Mouse (Mus musculus): ENCODE results near the gene Olfr1054. TPM values are rescaled to one million over a fixed set of nuclear protein-coding genes. Genes with fewer than 3 reads are reported as not detected.

Olfr1054 gene
- polyA plus RNA-seq (2012; ENCODE audit: low replicate concordance): not detected in 2 replicates

GRCm38 (mm10) chr2:86335333-86335732 is at the start of gene Olfr1054:
Gene Olfr1054 (minus strand): TSS chr2:86335433.

GRCm38 (mm10) chr2:86378293-86378692 is 43.1 kb upstream of the Olfr1054 start, which contains the start of gene Olfr1057:
Gene Olfr1057 (minus strand): TSS chr2:86378393.

GRCm38 (mm10) chr2:86362369-86362768 is 27.1 kb upstream of the Olfr1054 start, which contains the start of gene Olfr1056:
Gene Olfr1056 (minus strand): TSS chr2:86362469.

GRCm38 (mm10) chr2:86350184-86350583 is 15.0 kb upstream of the Olfr1054 start, which contains the start of gene Olfr1055:
Gene Olfr1055 (minus strand): TSS chr2:86350284.

GRCm38 (mm10) chr2:86315184-86315583 is 20.0 kb downstream of the Olfr1054 start, which contains the start of gene Olfr1053:
Gene Olfr1053 (minus strand): TSS chr2:86315284.

GRCm38 (mm10) chr2:86292155-86292554 is 43.1 kb downstream of the Olfr1054 start, which contains the start of gene Olfr1052:
Gene Olfr1052 (plus strand): TSS chr2:86292455.

Other genes with a start within 250 kb of the Olfr1054 start
- gene Olfr1037, start 248.0 kb downstream of the Olfr1054 start, polyA plus RNA-seq (2012; ENCODE audit: low replicate concordance): not detected in 2 replicates
- gene Olfr1039, start 199.5 kb downstream of the Olfr1054 start, polyA plus RNA-seq (2012; ENCODE audit: low replicate concordance): not detected in 2 replicates
- not detected in 2 replicates for gene Olfr1040, start 188.7 kb downstream of the Olfr1054 start, polyA plus RNA-seq (2012; ENCODE audit: low replicate concordance)
- not detected in 2 replicates for gene Olfr1042, start 173.6 kb downstream of the Olfr1054 start, polyA plus RNA-seq (2012; ENCODE audit: low replicate concordance)
- gene Olfr1043, start 167.9 kb downstream of the Olfr1054 start, polyA plus RNA-seq (2012; ENCODE audit: low replicate concordance): not detected in 2 replicates
- 0.09 TPM in 1 of 2 replicates, not detected in the other for gene Olfr1044, start 157.6 kb downstream of the Olfr1054 start, polyA plus RNA-seq (2012; ENCODE audit: low replicate concordance)
- gene Olfr52, start 149.8 kb downstream of the Olfr1054 start, polyA plus RNA-seq (2012; ENCODE audit: low replicate concordance): not detected in 2 replicates
- gene Olfr1045, start 132.4 kb downstream of the Olfr1054 start, polyA plus RNA-seq (2012; ENCODE audit: low replicate concordance): not detected in 2 replicates
- gene Olfr1046, start 116.1 kb downstream of the Olfr1054 start, polyA plus RNA-seq (2012; ENCODE audit: low replicate concordance): not detected in 2 replicates
- not detected in 2 replicates for gene Olfr1047, start 104.0 kb downstream of the Olfr1054 start, polyA plus RNA-seq (2012; ENCODE audit: low replicate concordance)
- gene Olfr1048, start 95.1 kb downstream of the Olfr1054 start, polyA plus RNA-seq (2012; ENCODE audit: low replicate concordance): not detected in 2 replicates
- not detected in 2 replicates for gene Olfr1049, start 77.1 kb downstream of the Olfr1054 start, polyA plus RNA-seq (2012; ENCODE audit: low replicate concordance)
- gene Olfr1051, start 56.3 kb downstream of the Olfr1054 start, polyA plus RNA-seq (2012; ENCODE audit: low replicate concordance): not detected in 2 replicates
- not detected in 2 replicates for gene Olfr1052, start 43.0 kb downstream of the Olfr1054 start, polyA plus RNA-seq (2012; ENCODE audit: low replicate concordance)
- not detected in 2 replicates for gene Olfr1053, start 20.1 kb downstream of the Olfr1054 start, polyA plus RNA-seq (2012; ENCODE audit: low replicate concordance)
- gene Olfr1055, start 14.9 kb upstream of the Olfr1054 start, polyA plus RNA-seq (2012; ENCODE audit: low replicate concordance): not detected in 2 replicates
- gene Olfr1056, start 27.0 kb upstream of the Olfr1054 start, polyA plus RNA-seq (2012; ENCODE audit: low replicate concordance): not detected in 2 replicates
- gene Olfr1057, start 43.0 kb upstream of the Olfr1054 start, polyA plus RNA-seq (2012; ENCODE audit: low replicate concordance): not detected in 2 replicates
- not detected in 2 replicates for gene Olfr1058, start 53.1 kb upstream of the Olfr1054 start, polyA plus RNA-seq (2012; ENCODE audit: low replicate concordance)
- not detected in 2 replicates for gene Olfr1061, start 78.6 kb upstream of the Olfr1054 start, polyA plus RNA-seq (2012; ENCODE audit: low replicate concordance)
- gene Olfr1062, start 91.3 kb upstream of the Olfr1054 start, polyA plus RNA-seq (2012; ENCODE audit: low replicate concordance): not detected in 2 replicates
- gene Olfr1065, start 115.2 kb upstream of the Olfr1054 start, polyA plus RNA-seq (2012; ENCODE audit: low replicate concordance): not detected in 2 replicates
- not detected in 2 replicates for gene Olfr1066, start 120.8 kb upstream of the Olfr1054 start, polyA plus RNA-seq (2012; ENCODE audit: low replicate concordance)
- not detected in 2 replicates for gene Olfr228, start 152.0 kb upstream of the Olfr1054 start, polyA plus RNA-seq (2012; ENCODE audit: low replicate concordance)
- not detected in 2 replicates for gene Olfr1076, start 173.0 kb upstream of the Olfr1054 start, polyA plus RNA-seq (2012; ENCODE audit: low replicate concordance)
- not detected in 2 replicates for gene Olfr1079, start 207.0 kb upstream of the Olfr1054 start, polyA plus RNA-seq (2012; ENCODE audit: low replicate concordance)
- not detected in 2 replicates for gene Olfr1080, start 222.8 kb upstream of the Olfr1054 start, polyA plus RNA-seq (2012; ENCODE audit: low replicate concordance)

Measured in hematopoietic multipotent progenitor cell, adult 10-12 weeks (in vitro differentiated cells).